Mouse (Mus musculus) stomach, adult 2 months (tissue): ENCODE data around the gene Trim37. TPM values are rescaled to one million over a fixed set of nuclear protein-coding genes. Genes with fewer than 3 reads are reported as not detected.

Experiments
- polyA plus RNA-seq: library from polyadenylated mRNA; depleted of rRNA; stranded (reverse); fragments of >200 nt; gene quantifications from 2 replicates; pipeline ENCODE4 v1.2.3, GENCODE M21; 2012; rRNA removed

The Trim37 gene
- 0.69 and 0.74 TPM in 2 replicates for polyA plus RNA-seq

GRCm38 (mm10) chr11:87126824-87127816, at the start of gene Trim37:
Gene Trim37, plus strand, starts transcription at chr11:87127077.

GRCm38 (mm10) chr11:87086290-87086984, 40.4 kb upstream of the Trim37 start, which contains the start of gene Smg8:
Gene Smg8, minus strand, starts transcription at chr11:87086774.

GRCm38 (mm10) chr11:87108409-87108754, 18.5 kb upstream of the Trim37 start, which contains the start of gene Prr11:
Gene Prr11, minus strand, starts transcription at chr11:87108708.

DNA sequence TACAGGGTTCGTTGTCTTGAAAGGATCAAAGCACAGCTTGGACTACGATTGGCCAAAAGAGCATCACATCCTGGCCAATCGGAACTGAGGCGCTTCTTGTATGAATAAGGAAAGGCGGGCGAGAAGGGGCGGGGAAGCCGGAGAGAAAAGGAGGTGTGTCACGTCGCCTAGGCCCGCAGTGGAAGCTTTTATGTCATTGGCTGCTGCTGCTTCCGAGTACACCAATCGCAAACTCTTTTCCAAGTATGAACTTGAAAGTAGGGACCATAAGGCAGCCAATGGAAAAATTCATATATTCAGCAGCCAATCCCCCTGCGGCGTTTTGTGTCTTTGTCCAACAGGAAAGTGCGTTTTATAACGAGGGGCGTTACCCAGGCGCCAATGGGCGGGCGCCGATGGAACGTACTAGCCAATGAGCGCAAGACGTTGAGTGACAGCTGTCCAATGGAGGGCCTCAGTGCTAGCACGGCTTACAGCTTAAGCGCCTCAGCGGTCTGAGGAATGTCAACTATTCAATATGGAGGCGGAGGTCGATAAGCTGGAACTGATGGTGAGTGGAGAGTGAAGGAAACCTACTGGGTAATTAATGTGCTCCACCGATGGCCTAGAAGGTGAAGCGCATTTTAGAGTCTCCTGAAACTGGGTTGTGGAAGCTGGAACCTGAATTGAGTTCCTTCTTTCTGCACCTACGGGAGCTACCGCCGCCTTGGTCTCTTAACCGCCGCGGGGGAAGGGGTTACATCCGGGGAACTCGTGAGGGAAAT, 17.9 kb upstream of the Trim37 start, which contains the start of gene Ska2:
Gene Ska2 (plus strand): TSS at position 480 of the 764 bp plus-strand sequence.

Other genes starting within 250 kb of the Trim37 start
- gene Ypel2, start 133.4 kb upstream of the Trim37 start, polyA plus RNA-seq: 3.4 and 3.7 TPM in 2 replicates
- gene Gdpd1, start 53.0 kb upstream of the Trim37 start, polyA plus RNA-seq: 4.8 TPM in 2 replicates
- 1.3 and 1.7 TPM in 2 replicates for gene Smg8, start 40.3 kb upstream of the Trim37 start, polyA plus RNA-seq
- 0.11 and 0.14 TPM in 2 replicates for gene Prr11, start 18.4 kb upstream of the Trim37 start, polyA plus RNA-seq
- gene Ska2, start 17.8 kb upstream of the Trim37 start, polyA plus RNA-seq: 0.70 and 0.73 TPM in 2 replicates
- gene Ppm1e, start 231.9 kb downstream of the Trim37 start, polyA plus RNA-seq: 0.53 and 0.56 TPM in 2 replicates